Mouse (Mus musculus) cortical plate, adult 2 months (tissue): ENCODE measurements around the gene 6430531B16Rik.

Experiments used
- CTCF ChIP-seq: fragments of 200-500 bp; IDR thresholded peaks from 2 replicates; pipeline ENCODE4 v1.5.1; 2011; ENCODE audit warnings: mild to moderate bottlenecking, control low read depth, low read length; ENCODE audit not compliant: insufficient read depth; ENCODE audit errors: extremely low read depth
- POLR2A ChIP-seq: fragments of 200-500 bp; IDR thresholded peaks from 2 replicates; pipeline ENCODE4 v1.6.1; 2011; ENCODE audit warnings: mild to moderate bottlenecking, low read length, control low read depth; ENCODE audit not compliant: insufficient read depth; ENCODE audit errors: extremely low read depth

DNA sequence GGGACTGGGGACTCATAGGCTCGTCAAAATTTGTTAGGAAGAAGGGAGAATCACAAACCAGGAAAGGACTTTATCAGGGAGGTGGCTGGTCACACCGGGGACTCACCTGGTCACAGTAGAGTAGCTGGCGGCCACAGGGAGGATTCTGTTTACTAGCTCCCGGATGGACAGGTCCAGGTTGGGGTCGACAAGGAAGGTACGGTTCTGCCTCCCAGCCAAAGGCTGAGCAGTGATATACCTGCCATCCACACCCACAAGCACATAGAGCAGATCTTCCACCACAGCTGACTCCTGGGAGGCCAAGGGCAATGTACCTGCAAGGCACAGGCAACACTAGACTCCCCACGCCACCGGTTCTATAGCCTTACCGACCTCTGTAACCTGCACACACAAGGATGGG lies 29.2 kb upstream of the 6430531B16Rik start:
- TF ChIP-seq CTCF (no peak), POLR2A (no peak)
